Mouse (Mus musculus) bone marrow, adult 2 months (tissue): ENCODE results near the gene Susd4.

Experiments
- CTCF ChIP-seq: fragments of 200-500 bp; IDR thresholded peaks from 2 replicates; pipeline ENCODE4 v1.5.1; 2011; ENCODE audit warnings: low read length, control low read depth; ENCODE audit not compliant: control insufficient read depth, insufficient read depth
- POLR2A ChIP-seq: fragments of 200-500 bp; IDR thresholded peaks from 2 replicates; pipeline ENCODE4 v1.6.1; 2011; ENCODE audit warnings: low read depth, mild to moderate bottlenecking, control low read depth, low read length, borderline replicate concordance; ENCODE audit not compliant: control insufficient read depth

GRCm38 (mm10) chr1:182792521-182793071, 28.9 kb downstream of the Susd4 start:
- peak; percentile 45 for TF ChIP-seq CTCF
- TF ChIP-seq POLR2A = no peak
